Mouse (Mus musculus): ENCODE results near the gene Gpr68.

DNA sequence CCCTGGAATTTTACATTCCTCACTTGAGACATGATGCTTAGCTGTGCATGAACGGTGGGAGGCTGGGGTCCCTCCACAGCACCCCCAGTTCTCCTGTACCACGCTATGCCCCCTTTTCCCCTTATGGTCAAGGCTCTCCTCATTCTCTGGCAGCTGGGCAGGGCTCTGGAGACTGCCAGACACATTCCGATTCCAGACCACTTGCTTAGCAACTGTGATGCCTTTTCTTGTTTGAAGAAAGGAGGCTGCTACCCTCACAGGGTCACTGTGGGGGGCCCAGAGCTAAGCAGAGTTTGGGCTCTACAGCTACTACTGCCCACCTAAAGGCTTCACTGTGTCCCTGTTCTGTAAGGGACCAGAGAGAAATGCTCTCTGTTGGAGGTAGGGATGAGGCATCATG, 49.3 kb upstream of the Gpr68 start:
- no peak for TF ChIP-seq CTCF (IDR thresholded peaks at IDR 0.05; ENCODE audit: control insufficient read depth, insufficient read depth, insufficient read length)
- no peak for TF ChIP-seq MAX (IDR thresholded peaks at IDR 0.05)
- TF ChIP-seq MYOG (IDR thresholded peaks at IDR 0.05; ENCODE audit: control insufficient read depth, extremely low read depth, insufficient read length) = no peak
- no peak for TF ChIP-seq CEBPB (IDR thresholded peaks at IDR 0.05; ENCODE audit: low read depth)
- TF ChIP-seq FOSL1 (IDR thresholded peaks at IDR 0.05; ENCODE audit: insufficient read depth, low read length, poor library complexity, severe bottlenecking) = no peak
